Mouse (Mus musculus) cerebellum, postnatal 10 days (tissue): ENCODE results near the gene Gm20388.
A peak's percentile ranks its signal among the peaks of the same experiment; 100 is the strongest.

ENCODE experiments used
- DNase-seq, 2 experiments: peaks; one replicate each; pipeline ENCODE4 v3.0.0; 2021; ENCODE audit warnings: mixed read lengths in 2 of 2

The Gm20388 gene

GRCm38 (mm10) chr8:121161437-121161836 lies 1250.8 kb downstream of the Gm20388 start:
- no peak for DNase-seq

- no peak for DNase-seq
Measured at GRCm38 (mm10) chr8:121162413-121162812, 1251.8 kb downstream of the Gm20388 start.

DNA sequence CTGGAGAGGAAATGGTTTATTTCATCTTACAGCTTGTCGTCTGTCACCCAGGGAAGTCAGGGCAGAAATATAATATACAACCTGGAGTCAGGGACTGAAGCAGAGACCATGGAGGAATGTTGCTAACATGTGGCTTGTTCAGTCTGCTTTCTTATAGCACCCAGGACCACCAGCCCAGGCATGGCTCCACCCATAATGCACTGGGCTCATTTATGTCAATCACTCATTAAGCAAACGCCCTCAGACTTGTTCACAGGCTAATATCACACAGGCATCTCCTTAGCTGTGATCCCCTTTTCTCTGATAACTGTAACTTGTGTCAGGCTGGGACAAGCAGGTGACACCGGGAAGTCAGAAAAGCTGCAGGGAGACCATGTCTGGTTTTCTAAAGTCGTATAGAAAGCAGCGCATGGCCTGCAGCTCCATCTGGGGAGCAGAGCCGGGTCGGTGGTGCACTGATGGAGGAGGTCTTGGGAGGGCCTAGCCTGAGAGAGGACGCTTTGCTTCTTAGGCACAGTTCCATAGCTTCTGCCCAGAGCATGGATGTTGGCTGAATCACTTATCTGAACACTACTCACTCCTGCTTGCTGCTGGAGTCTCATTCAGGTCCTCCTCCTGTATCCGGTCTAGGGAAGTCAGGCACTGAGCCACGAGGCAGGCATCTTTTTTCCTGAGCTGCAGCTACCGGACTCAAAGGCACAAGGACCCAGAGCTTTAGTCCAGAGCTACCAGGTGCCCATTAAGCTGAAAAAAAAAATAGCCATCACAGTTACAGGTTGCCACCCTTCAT lies 1252.5 kb downstream of the Gm20388 start:
- no peak for DNase-seq

GRCm38 (mm10) chr8:121164017-121164469 lies 1253.4 kb downstream of the Gm20388 start:
- peak; percentile 15 to 39 for DNase-seq

- no peak for DNase-seq
Measured at GRCm38 (mm10) chr8:121168033-121168432, 1257.4 kb downstream of the Gm20388 start.

- no peak for DNase-seq
Measured at GRCm38 (mm10) chr8:121170116-121170515, 1259.5 kb downstream of the Gm20388 start.

DNA sequence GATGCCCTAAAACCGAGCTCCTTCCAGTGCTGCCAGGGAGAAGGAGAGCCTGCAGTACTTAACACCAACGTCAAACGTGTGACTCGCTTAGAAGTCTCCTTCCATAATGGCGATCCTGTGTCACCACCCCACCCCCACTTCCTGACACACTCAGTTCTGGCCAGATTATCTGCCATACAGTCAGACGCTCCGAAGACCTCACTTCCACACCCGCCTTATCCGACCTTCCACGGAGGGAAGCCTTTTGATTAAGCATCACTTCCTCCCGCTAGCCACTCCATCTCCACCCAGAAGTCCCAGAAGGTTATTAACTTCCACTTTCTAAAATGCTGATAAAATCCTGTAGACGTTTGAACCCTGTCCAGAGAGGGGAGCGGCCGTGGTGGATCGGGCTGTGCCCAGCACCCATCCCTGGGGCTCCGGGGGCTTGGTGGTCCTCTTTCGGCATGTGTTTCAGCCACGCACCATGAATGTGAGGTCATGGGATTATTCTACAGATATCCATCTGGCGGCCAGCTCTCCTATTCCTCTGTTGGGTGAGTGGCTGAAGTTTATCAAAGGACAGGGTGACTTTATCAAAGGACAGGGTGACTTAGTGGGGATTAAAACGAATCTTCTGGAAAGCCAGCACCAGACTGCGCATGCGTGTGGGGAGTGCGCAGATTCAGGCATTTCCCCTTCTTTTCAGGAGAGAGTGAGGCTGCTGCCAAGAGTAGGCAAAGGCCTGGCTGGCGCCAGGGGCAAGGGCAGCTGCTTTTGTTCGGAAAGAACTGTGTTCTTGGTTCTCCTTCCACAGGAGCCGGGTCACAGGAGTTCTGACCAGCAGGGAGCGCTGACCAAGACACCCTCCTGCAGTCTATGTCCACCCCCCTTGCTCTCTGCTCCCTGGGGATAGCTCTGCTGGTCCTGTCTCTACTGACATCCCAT lies 1260.2 kb downstream of the Gm20388 start:
- DNase-seq: peak; percentile 12 to 40

DNA sequence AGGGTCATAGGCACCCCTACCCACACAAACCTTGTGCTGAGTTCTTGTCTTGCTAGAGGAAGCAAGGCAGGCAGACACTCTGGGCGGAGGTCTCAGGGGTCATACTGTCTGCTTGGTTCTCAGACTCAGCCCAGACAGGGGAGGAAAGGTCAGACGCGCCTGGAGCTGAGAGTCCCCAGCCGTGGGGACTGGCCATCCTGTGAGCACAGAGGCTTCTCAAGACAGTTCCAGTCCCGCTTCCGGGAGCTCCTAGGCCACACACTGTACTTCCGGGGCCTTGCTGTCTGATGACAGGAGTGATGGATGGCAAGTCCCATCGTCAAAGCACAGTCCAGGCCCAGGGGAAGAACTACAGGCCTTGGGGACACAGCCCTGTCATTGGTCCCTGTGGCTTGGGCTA lies 1261.9 kb downstream of the Gm20388 start:
- no peak for DNase-seq

DNA sequence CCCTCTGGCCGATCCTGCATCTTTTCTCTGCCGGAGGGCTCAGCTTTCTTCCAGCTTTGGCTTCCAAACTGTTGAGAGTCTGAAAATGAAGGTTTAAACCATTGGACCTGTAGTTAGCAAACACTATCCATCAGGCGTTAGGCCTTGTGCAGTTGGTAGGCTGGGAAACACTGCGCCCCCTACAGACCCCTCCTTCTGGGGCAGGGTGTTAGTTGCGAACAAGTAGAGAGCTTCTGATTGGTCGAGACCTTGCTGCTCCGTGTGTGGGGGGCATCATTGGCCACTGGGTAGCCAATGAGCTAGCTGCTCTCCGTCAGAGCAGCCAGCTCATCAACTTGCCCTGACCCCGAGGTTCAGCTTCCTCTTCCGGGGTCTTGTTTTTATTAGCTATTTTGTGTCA lies 1263.5 kb downstream of the Gm20388 start:
- DNase-seq: no peak

DNA sequence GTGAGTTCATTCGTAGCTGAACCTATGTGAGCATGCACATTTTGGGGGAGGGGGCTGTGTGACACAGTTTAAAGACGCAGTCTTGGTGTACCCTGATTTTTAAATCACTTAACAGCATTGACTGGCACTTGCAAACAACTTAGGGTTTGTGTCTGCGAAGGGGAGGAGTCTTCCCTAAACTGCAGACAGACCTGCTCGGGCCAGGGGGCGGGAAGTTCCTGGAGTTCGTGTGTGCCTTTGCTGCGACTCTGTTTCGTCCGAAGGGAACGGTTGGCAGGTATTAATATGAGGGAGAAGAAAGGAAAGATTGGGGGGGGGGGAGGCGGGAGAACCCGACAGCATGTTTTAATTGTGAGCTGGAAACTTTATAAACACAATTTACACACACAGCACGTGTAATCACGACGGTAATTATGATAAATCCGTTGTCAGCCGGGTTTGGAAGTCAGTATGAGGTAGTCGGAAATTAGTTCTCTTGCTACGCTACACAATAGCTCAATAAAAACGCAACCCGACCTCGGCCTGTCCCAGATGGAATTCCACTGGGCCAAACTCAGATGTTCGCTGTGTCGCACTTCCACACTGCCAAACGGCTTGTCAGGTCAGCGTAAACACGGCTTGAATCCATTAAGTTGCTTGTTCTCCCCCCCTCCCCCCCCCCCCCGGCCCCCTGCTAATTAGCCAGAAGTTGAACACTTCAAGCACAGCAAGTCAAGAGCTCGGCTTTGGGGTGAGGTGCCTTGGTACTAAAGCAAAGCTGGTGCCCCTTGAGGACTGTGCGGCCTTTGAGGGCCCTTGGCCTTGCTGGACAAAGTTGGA lies 1264.3 kb downstream of the Gm20388 start:
- DNase-seq: no peak

DNA sequence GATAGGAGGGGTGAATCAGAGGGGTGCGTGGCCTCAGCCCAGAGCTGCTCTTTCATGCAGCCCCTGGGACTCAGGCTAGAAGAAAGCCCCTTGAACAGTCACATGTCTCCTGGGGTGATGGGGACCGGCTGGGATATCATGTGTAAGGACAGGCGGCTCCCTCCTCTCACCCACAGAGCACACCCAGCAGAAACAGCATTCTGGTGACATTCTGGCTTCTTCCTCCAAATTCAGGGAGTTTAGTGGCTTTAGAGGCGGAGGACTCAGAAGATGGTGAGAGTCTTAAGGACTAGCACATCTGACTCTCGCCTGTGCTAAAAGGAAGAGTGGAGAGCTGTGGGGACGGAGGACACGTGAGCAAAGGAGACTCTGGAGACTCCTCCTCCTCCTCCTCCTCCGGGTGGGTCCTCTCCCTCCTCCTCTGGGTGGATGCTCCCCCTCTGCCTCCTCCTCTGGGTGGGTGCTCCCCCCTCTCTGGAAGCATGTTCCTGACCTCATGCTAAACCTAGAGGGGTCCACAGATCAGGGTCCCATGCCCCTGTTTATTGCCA lies 1265.0 kb downstream of the Gm20388 start:
- DNase-seq: no peak

DNA sequence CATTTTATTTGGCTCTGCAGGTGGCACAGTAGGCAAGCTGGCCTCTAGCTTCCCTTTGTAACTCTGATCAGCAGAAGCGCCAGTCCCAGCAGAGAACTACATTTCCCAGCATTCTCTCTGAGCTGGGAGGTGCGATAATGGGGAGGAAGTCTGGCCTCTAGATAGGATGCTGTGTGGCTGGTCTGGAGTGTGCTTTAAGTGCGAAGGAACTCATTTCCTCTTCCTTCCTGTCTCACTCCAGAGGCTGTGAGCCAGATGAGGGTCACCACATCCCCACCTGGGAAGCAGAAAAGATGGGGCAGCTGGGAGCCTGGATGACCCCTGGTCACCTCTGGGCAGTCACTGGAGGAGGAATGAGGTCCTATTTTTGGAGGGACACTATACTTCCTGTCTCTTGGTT lies 1265.7 kb downstream of the Gm20388 start:
- DNase-seq: no peak

GRCm38 (mm10) chr8:121180474-121181284 lies 1270.0 kb downstream of the Gm20388 start:
- no peak for DNase-seq

- no peak for DNase-seq
Measured at GRCm38 (mm10) chr8:121181285-121181884, 1270.7 kb downstream of the Gm20388 start.

DNA sequence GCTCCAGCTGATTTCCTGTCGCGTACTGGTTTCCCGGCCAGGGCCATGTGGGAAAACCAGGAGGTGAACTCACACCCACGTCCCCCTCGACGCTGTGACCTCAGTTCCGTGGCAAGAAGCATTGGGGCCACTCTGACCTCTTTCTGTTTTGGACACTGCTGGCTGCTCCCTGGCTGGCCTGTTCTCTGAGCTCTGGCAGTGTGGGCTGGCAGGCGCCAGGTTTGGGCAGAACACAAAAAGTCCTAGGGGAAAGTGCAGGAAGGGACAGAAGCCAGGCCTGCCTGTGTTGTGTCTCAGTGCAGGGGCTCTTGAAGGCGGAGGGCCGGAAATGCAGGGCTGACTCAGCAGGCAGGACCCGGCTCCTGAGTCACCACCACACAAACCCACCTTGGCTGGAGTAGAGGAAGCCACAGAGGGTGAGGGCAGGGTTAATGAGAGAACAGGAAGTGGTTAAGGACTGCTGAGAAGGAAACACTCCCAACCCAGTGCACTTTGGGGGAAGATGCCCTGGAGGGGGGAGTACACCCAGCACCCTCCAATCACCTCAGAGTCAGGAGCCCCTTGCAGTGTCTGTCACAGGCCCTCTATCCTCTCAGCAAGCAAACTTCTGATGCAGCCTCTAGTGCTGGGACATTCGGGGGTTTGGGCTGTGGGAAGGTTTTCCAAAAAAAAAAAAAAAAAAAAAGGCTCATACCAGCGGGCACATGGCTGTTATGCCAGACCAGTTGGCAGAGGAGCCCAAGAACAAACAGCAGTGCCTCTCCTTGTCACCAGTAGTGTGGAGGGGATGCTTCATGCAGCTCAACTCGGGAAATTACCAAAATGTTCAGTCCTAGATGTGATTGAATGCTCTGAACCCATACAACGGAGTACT lies 1277.1 kb downstream of the Gm20388 start:
- DNase-seq: peak in 1 of 2 experiments; percentile 28

- no peak for DNase-seq
Measured at GRCm38 (mm10) chr8:121188994-121189393, 1278.4 kb downstream of the Gm20388 start.

- no peak for DNase-seq
Measured at GRCm38 (mm10) chr8:121192451-121192850, 1281.8 kb downstream of the Gm20388 start.

DNA sequence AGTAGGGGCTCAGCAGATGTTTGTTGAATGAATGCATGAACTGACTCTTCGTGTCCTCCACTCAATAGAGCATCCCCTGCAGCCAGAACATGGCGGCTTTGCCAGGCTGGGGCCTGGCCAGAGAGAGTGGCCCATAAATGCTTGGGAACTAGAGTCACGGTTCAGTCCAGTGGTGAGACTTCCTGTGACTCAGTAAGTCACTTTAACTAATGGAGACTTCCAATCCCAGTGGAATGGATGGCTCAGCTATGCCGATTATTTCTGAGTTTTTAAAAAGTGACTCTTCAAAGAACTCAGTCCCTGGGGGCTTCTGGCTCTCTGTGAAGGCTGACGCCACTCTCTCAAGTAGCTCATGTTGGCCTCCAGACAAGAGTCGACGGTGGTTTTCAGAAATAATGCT lies 1285.3 kb downstream of the Gm20388 start:
- DNase-seq: no peak

DNA sequence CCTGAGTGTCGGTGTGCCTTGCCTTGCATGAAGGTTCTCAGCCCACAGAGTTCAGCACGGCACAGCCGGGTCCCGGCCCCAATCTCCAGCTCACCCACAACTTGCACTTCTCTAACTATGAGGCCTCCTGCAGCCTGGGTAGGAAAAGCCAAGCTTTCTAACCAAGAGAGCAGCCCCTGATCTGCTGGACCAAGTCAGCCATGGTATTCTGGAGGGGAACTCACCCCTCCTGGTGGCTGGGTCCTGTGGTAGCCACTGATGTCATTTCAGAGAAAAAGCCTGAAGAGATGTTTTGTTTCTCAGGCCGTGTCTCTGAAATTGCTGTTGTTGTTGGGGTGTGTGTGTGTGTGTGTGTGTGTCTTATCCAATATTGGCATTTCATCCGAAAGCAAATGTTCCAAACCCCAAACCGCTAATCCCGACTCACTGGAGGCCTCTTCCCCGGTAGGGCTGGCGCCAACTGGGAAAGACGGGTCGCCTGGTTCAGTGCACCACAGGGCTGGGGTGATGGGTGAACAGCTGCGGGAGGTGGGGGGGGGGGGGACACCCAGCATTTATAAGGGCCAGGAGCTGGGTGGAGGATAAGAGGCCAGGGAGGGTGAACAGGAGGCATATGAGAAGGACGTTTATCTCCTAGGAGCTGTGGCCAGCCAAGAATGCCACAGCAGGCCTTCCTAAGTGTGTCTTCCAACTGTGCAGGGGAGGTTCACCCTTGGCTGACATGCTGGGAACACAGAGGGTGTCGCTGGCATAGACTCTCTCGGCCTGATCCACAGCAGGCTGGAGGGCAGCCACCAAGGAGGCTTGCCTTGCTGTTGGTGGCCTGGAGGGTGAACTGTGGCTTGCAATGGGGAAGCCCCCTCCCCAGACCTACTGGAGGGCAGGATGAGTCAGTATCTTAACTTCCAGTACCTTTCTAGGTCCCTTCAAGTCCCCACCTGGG lies 1286.4 kb downstream of the Gm20388 start:
- DNase-seq: no peak
